Mouse (Mus musculus): ENCODE data around the gene Zfp706.

- TF ChIP-seq POLR2A (IDR thresholded peaks at IDR 0.05; ENCODE audit: control insufficient read depth in 1 of 2, insufficient read depth in 1 of 2, low read depth in 1 of 2, low read length in 2 of 2, poor library complexity in 1 of 2): no peak
- no peak for TF ChIP-seq RCOR1 (IDR thresholded peaks at IDR 0.05; ENCODE audit: low read depth, low read length)
- no peak for TF ChIP-seq TCF12 (IDR thresholded peaks at IDR 0.05; ENCODE audit: low read depth, low read length)
- TF ChIP-seq ZNF384 (IDR thresholded peaks at IDR 0.05; ENCODE audit: low read depth, low read length): no peak
- TF ChIP-seq ETS1 (IDR thresholded peaks at IDR 0.05; ENCODE audit: low read depth, low read length): no peak
- TF ChIP-seq JUND (IDR thresholded peaks at IDR 0.05; ENCODE audit: low read depth, low read length): no peak
- no peak for TF ChIP-seq ZC3H11A (IDR thresholded peaks at IDR 0.05; ENCODE audit: low read depth, low read length)
- no peak for TF ChIP-seq NELFE (IDR thresholded peaks at IDR 0.05; ENCODE audit: low read depth, low read length)
- TF ChIP-seq SMC3 (IDR thresholded peaks at IDR 0.05; ENCODE audit: low read depth, low read length): no peak
- no peak for TF ChIP-seq CTCF (IDR thresholded peaks at IDR 0.05 in 2 of 3, conservative IDR thresholded peaks at IDR 0.05 in 1 of 3; ENCODE audit: control insufficient read depth in 1 of 3, insufficient read depth in 1 of 3, low read depth in 2 of 3, low read length in 3 of 3, poor library complexity in 1 of 3, severe bottlenecking in 1 of 3)
These were observed 33.6 kb upstream of the Zfp706 start for GRCm38 (mm10) chr15:37041214-37041613.

Data from MEL (cell line).